Mouse (Mus musculus): ENCODE data around the gene Olfr420. TPM values are rescaled to one million over a fixed set of nuclear protein-coding genes. Genes with fewer than 3 reads are reported as not detected.

Olfr420 gene
- total and polyA plus RNA-seq, 3 experiments: 0.11 TPM; not detected in 2

GRCm38 (mm10) chr1:174171537-174171936 is 16.1 kb downstream of the Olfr420 start:
- DNase-seq (ENCODE audit: low spot score) (peak; percentile 30), ATAC-seq (ENCODE audit: extremely low read depth, insufficient number of reproducible peaks, low FRiP score, poor library complexity, severe bottlenecking) (peak; percentile 88)
- no peak overlapping the region; the same call in 1 of the 2 replicates for H3K4me3 ChIP-seq (ENCODE audit: low read depth, low read length)
- peaks cover 24% of the 10 kb centered on the region for H3K4me1 ChIP-seq (ENCODE audit: insufficient read depth, low read depth, low read length)
- peaks cover 7% of the 10 kb centered on the region for H3K36me3 ChIP-seq (replicated peaks)
- no peaks in the 10 kb centered on the region for H3K27me3 ChIP-seq (ENCODE audit: insufficient read depth, low read length)
- TF ChIP-seq TAL1 (conservative IDR thresholded peaks at IDR 0.05; ENCODE audit: low read depth, low read length) (peak; percentile 93), CTCF (IDR thresholded peaks at IDR 0.05; ENCODE audit: low read depth, low read length) (no peak)
- H3K9me3 ChIP-seq (replicated peaks): no peaks in the 10 kb centered on the region

GRCm38 (mm10) chr1:174172605-174173004 is 17.2 kb downstream of the Olfr420 start, which contains the start of gene Spta1:
TSS of gene Spta1 (plus strand) at chr1:174172776.
- ATAC-seq (ENCODE audit: extremely low read depth, insufficient number of reproducible peaks, low FRiP score, poor library complexity, severe bottlenecking) (peak; percentile 66), DNase-seq (ENCODE audit: low spot score) (no peak)
- no peaks in the 10 kb centered on the region for H3K27me3 ChIP-seq (ENCODE audit: insufficient read depth, low read length)
- TF ChIP-seq TAL1 (conservative IDR thresholded peaks at IDR 0.05; ENCODE audit: low read depth, low read length): peak; percentile 46
- no peak for TF ChIP-seq GATA1 (IDR thresholded peaks at IDR 0.05; ENCODE audit: borderline replicate concordance, low read length)
- H3K4me1 ChIP-seq (ENCODE audit: insufficient read depth, low read depth, low read length): peaks cover 24% of the 10 kb centered on the region
- H3K4me3 ChIP-seq (ENCODE audit: low read depth, low read length): peak within 1 kb of the TSS; percentile 64
- peaks cover 13% of the 10 kb centered on the region for H3K36me3 ChIP-seq (replicated peaks)
- H3K9me3 ChIP-seq (replicated peaks): no peaks in the 10 kb centered on the region

- H3K27me3 ChIP-seq (ENCODE audit: insufficient read depth, low read length): no peaks in the 10 kb centered on the region
- no peaks in the 10 kb centered on the region for H3K9me3 ChIP-seq (replicated peaks)
- TF ChIP-seq GATA2 (IDR thresholded peaks at IDR 0.05; ENCODE audit: borderline replicate concordance, low read depth, low read length) (no peak), CTCF (IDR thresholded peaks at IDR 0.05; ENCODE audit: low read depth, low read length) (no peak), TAL1 (conservative IDR thresholded peaks at IDR 0.05; ENCODE audit: low read depth, low read length) (no peak), POLR2AphosphoS5 (IDR thresholded peaks at IDR 0.05; ENCODE audit: insufficient replicate concordance, low read depth, low read length) (no peak), GATA1 (IDR thresholded peaks at IDR 0.05; ENCODE audit: borderline replicate concordance, low read length) (no peak)
- DNase-seq (ENCODE audit: low spot score): no peak
- H3K4me1 ChIP-seq (ENCODE audit: insufficient read depth, low read depth, low read length): no peaks in the 10 kb centered on the region
- no peak for ATAC-seq (ENCODE audit: extremely low read depth, insufficient number of reproducible peaks, low FRiP score, poor library complexity, severe bottlenecking)
- peaks cover 63% of the 10 kb centered on the region for H3K36me3 ChIP-seq (replicated peaks)
- no peak overlapping the region for H3K4me3 ChIP-seq (ENCODE audit: low read depth, low read length)
These were observed 49.3 kb downstream of the Olfr420 start for GRCm38 (mm10) chr1:174204699-174205098.

Other genes with a start within 250 kb of the Olfr420 start
- gene Ifi211, start 242.6 kb upstream of the Olfr420 start, total RNA-seq (2014; fragmentation: Nextera tagmentation): not detected in 2 replicates
- gene Ifi211, start 242.6 kb upstream of the Olfr420 start, total RNA-seq (2017): not detected in 2 replicates
- gene Ifi211, start 242.6 kb upstream of the Olfr420 start, polyA plus RNA-seq (2012): not detected in 2 replicates
- not detected in 2 replicates for gene Mndal, start 213.1 kb upstream of the Olfr420 start, total RNA-seq (2014; fragmentation: Nextera tagmentation)
- 0.22 TPM in 1 of 2 replicates, not detected in the other for gene Mndal, start 213.1 kb upstream of the Olfr420 start, total RNA-seq (2017)
- not detected in 2 replicates for gene Mndal, start 213.1 kb upstream of the Olfr420 start, polyA plus RNA-seq (2012)
- not detected in 2 replicates for gene Ifi203, start 213.0 kb upstream of the Olfr420 start, total RNA-seq (2014; fragmentation: Nextera tagmentation)
- 0.23 and 0.38 TPM in 2 replicates for gene Ifi203, start 213.0 kb upstream of the Olfr420 start, total RNA-seq (2017)
- not detected in 2 replicates for gene Ifi203, start 213.0 kb upstream of the Olfr420 start, polyA plus RNA-seq (2012)
- gene Ifi202b, start 172.9 kb upstream of the Olfr420 start, total RNA-seq (2014; fragmentation: Nextera tagmentation): not detected in 2 replicates
- 0.11 and 0.17 TPM in 2 replicates for gene Ifi202b, start 172.9 kb upstream of the Olfr420 start, total RNA-seq (2017)
- not detected in 2 replicates for gene Ifi202b, start 172.9 kb upstream of the Olfr420 start, polyA plus RNA-seq (2012)
- not detected in 2 replicates for gene Ifi205, start 123.8 kb upstream of the Olfr420 start, total RNA-seq (2014; fragmentation: Nextera tagmentation)
- 0.22 TPM in 1 of 2 replicates, not detected in the other for gene Ifi205, start 123.8 kb upstream of the Olfr420 start, total RNA-seq (2017)
- gene Ifi205, start 123.8 kb upstream of the Olfr420 start, polyA plus RNA-seq (2012): not detected in 2 replicates
- gene Olfr433, start 114.9 kb upstream of the Olfr420 start, total RNA-seq (2014; fragmentation: Nextera tagmentation): not detected in 2 replicates
- 0.11 TPM in 1 of 2 replicates, not detected in the other for gene Olfr433, start 114.9 kb upstream of the Olfr420 start, total RNA-seq (2017)
- not detected in 2 replicates for gene Olfr433, start 114.9 kb upstream of the Olfr420 start, polyA plus RNA-seq (2012)
- gene Olfr432, start 106.4 kb upstream of the Olfr420 start, total RNA-seq (2014; fragmentation: Nextera tagmentation): not detected in 2 replicates
- 0.05 and 0.06 TPM in 2 replicates for gene Olfr432, start 106.4 kb upstream of the Olfr420 start, total RNA-seq (2017)
- gene Olfr432, start 106.4 kb upstream of the Olfr420 start, polyA plus RNA-seq (2012): not detected in 2 replicates
- not detected in 2 replicates for gene Olfr430, start 89.0 kb upstream of the Olfr420 start, total RNA-seq (2014; fragmentation: Nextera tagmentation)
- gene Olfr430, start 89.0 kb upstream of the Olfr420 start, total RNA-seq (2017): 0.06 TPM in 1 of 2 replicates, not detected in the other
- gene Olfr430, start 89.0 kb upstream of the Olfr420 start, polyA plus RNA-seq (2012): not detected in 2 replicates
- gene Olfr429, start 71.3 kb upstream of the Olfr420 start, total RNA-seq (2014; fragmentation: Nextera tagmentation): not detected in 2 replicates
- gene Olfr429, start 71.3 kb upstream of the Olfr420 start, total RNA-seq (2017): not detected in 2 replicates
- gene Olfr429, start 71.3 kb upstream of the Olfr420 start, polyA plus RNA-seq (2012): not detected in 2 replicates
- not detected in 2 replicates for gene Olfr427, start 58.7 kb upstream of the Olfr420 start, total RNA-seq (2014; fragmentation: Nextera tagmentation)
- 0.11 and 0.35 TPM in 2 replicates for gene Olfr427, start 58.7 kb upstream of the Olfr420 start, total RNA-seq (2017)
- not detected in 2 replicates for gene Olfr427, start 58.7 kb upstream of the Olfr420 start, polyA plus RNA-seq (2012)
- not detected in 2 replicates for gene Olfr231, start 34.5 kb upstream of the Olfr420 start, total RNA-seq (2014; fragmentation: Nextera tagmentation)
- gene Olfr231, start 34.5 kb upstream of the Olfr420 start, total RNA-seq (2017): 0.23 TPM in 1 of 2 replicates, not detected in the other
- not detected in 2 replicates for gene Olfr231, start 34.5 kb upstream of the Olfr420 start, polyA plus RNA-seq (2012)
- not detected in 2 replicates for gene Olfr424, start 24.1 kb upstream of the Olfr420 start, total RNA-seq (2014; fragmentation: Nextera tagmentation)
- 0.12 TPM in 1 of 2 replicates, not detected in the other for gene Olfr424, start 24.1 kb upstream of the Olfr420 start, total RNA-seq (2017)
- not detected in 2 replicates for gene Olfr424, start 24.1 kb upstream of the Olfr420 start, polyA plus RNA-seq (2012)
- gene Spta1, start 17.1 kb downstream of the Olfr420 start, total RNA-seq (2014; fragmentation: Nextera tagmentation): 66.5 and 113 TPM in 2 replicates
- 66.3 and 77.0 TPM in 2 replicates for gene Spta1, start 17.1 kb downstream of the Olfr420 start, total RNA-seq (2017)
- gene Spta1, start 17.1 kb downstream of the Olfr420 start, polyA plus RNA-seq (2012): 2.6 and 3.1 TPM in 2 replicates
- gene Olfr419, start 96.4 kb downstream of the Olfr420 start, total RNA-seq (2014; fragmentation: Nextera tagmentation): not detected in 2 replicates
- gene Olfr419, start 96.4 kb downstream of the Olfr420 start, total RNA-seq (2017): 0.11 and 0.12 TPM in 2 replicates
- not detected in 2 replicates for gene Olfr419, start 96.4 kb downstream of the Olfr420 start, polyA plus RNA-seq (2012)
- gene Mptx1, start 174.9 kb downstream of the Olfr420 start, total RNA-seq (2014; fragmentation: Nextera tagmentation): not detected in 2 replicates
- gene Mptx1, start 174.9 kb downstream of the Olfr420 start, total RNA-seq (2017): not detected in 2 replicates
- not detected in 2 replicates for gene Mptx1, start 174.9 kb downstream of the Olfr420 start, polyA plus RNA-seq (2012)
- not detected in 2 replicates for gene Olfr417, start 209.5 kb downstream of the Olfr420 start, total RNA-seq (2014; fragmentation: Nextera tagmentation)
- gene Olfr417, start 209.5 kb downstream of the Olfr420 start, total RNA-seq (2017): 0.05 and 0.23 TPM in 2 replicates
- not detected in 2 replicates for gene Olfr417, start 209.5 kb downstream of the Olfr420 start, polyA plus RNA-seq (2012)
- not detected in 2 replicates for gene Olfr248, start 235.4 kb downstream of the Olfr420 start, total RNA-seq (2014; fragmentation: Nextera tagmentation)
- 0.12 TPM in 1 of 2 replicates, not detected in the other for gene Olfr248, start 235.4 kb downstream of the Olfr420 start, total RNA-seq (2017)
- not detected in 2 replicates for gene Olfr248, start 235.4 kb downstream of the Olfr420 start, polyA plus RNA-seq (2012)

Data from G1E (cell line).